Mouse (Mus musculus) liver, embryonic 16.5 days (tissue): ENCODE results near the gene Klrg1. TPM values are rescaled to one million over a fixed set of nuclear protein-coding genes. Genes with fewer than 3 reads are reported as not detected.

ENCODE experiments used
- ATAC-seq: fragments of 200-750 bp; cut with Nextera tagmentation; 2 replicates; pipeline ENCODE4 v1.8.0; 2017; ENCODE audit warnings: low read depth, mild to moderate bottlenecking, moderate number of reproducible peaks, moderate library complexity
- H3K27ac ChIP-seq: fragments of 300-500 bp; sonication (generic); 2 replicates; pipeline ENCODE4 v1.5.1; 2014; ENCODE audit warnings: mild to moderate bottlenecking, low read length
- H3K27me3 ChIP-seq: fragments of 300-500 bp; sonication (generic); 2 replicates; pipeline ENCODE4 v1.6.1; 2014; ENCODE audit warnings: low read depth, low read length, mixed read lengths; ENCODE audit not compliant: control insufficient read depth, insufficient read depth
- H3K36me3 ChIP-seq: fragments of 300-500 bp; sonication (generic); 2 replicates; pipeline ENCODE4 v1.6.1; 2014; ENCODE audit warnings: mild to moderate bottlenecking; ENCODE audit not compliant: control insufficient read depth, insufficient read depth
- H3K4me1 ChIP-seq: fragments of 300-500 bp; sonication (generic); 2 replicates; pipeline ENCODE4 v1.6.1; 2014; ENCODE audit warnings: low read depth, low read length, mixed read lengths; ENCODE audit not compliant: control insufficient read depth
- H3K4me2 ChIP-seq: fragments of 300-500 bp; sonication (generic); 2 replicates; pipeline ENCODE4 v1.6.1; 2014; ENCODE audit warnings: low read depth, low read length, mixed read lengths
- H3K4me3 ChIP-seq: fragments of 300-500 bp; sonication (generic); 2 replicates; pipeline ENCODE4 v1.5.1; 2014; ENCODE audit warnings: low read depth, mild to moderate bottlenecking, low read length
- H3K9ac ChIP-seq: fragments of 300-500 bp; sonication (generic); 2 replicates; pipeline ENCODE4 v1.6.1; 2014; ENCODE audit warnings: low read depth, low read length
- H3K9me3 ChIP-seq: fragments of 300-500 bp; sonication (generic); replicated peaks from 2 replicates; pipeline ENCODE4 v1.6.1; 2016; ENCODE audit warnings: low read length; ENCODE audit not compliant: control insufficient read depth
- WGBS: fragments of 180-500 bp; shearing (Covaris S2); extraction: QIAGEN DNeasy Blood & Tissue Kit; methylation state at CpG from one replicate; pipeline ENCODE4 v1.1.7; 2014; ENCODE audit not compliant: insufficient replicate concordance; 5-methylcytosine and 5-hydroxymethylcytosine counted together
- polyA plus RNA-seq: library from polyadenylated mRNA; unstranded; fragments of >200 nt; fragmentation: Nextera tagmentation; extraction: Ambion mirVana; gene quantifications from 2 replicates; pipeline ENCODE4 v1.2.1, GENCODE M21; 2015

Gene Klrg1
- polyA plus RNA-seq, 1 experiment from 2014 or later = not detected

DNA sequence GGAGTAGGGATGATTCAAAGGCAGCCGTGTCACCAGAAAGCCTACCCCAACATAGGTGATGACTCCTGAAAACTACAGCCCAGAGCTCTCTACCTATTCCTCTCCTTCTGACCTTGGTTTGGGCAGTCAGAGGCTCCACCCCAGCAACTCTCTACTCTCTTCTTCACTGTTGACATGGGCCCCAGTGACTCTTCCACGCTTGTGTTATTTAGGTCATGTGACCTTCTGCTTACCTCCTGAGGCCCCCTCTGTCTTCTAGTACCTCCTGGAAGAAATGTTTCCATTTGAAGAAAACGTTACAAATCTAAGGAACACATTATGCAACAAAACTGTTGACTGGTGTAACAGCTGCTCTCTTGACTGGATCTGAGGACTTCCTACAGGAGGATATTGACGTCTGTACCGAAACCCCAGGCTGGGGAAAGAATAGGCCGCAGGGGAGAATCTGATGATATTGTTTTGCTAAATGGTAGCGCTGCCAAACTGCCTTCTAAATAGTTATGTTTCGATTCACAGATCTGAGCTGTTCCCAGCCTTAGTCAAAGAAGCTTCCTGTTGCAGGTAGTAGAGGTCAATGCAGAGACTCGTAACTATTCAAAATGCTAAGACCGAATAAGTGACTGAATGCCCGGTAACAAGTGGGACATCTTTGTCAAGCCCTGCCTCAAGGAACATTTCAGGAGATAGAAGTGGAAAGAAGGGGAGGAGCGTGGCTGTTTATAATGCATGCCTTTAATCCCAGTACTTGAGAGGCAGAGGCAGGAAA lies 22.3 kb upstream of the Klrg1 start:
- Histone ChIP-seq H3K9me3 (no peaks in the 10 kb centered on the region), H3K9ac (no peak overlapping the region), H3K4me2 (no peak overlapping the region), H3K4me3 (no peak overlapping the region), H3K27me3 (no peaks in the 10 kb centered on the region), H3K36me3 (no peaks in the 10 kb centered on the region), H3K27ac (no peak overlapping the region), H3K4me1 (peaks cover 3% of the 10 kb centered on the region)
- 69% methylated on average over 12 of the region's 12 CpGs for WGBS
- no peak for ATAC-seq

DNA sequence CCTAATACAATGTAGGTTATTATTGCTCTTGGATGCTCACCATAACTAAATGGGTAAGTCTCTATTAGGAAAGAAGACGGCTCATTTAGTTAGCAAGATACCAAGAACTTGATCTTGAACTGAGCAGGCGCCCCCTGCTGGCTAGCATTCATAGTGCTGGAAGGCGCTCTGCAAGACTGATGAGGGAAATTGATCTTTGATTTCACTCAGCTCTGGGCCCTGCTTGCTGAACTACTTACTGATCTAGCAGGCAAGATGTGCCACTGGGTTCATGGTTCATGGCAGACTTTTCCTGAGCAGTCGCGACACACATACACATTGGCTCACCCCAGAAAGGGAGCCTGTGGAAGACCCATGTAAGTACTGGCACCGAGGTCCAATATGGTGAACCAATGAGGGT lies 21.7 kb upstream of the Klrg1 start:
- H3K4me3 ChIP-seq = no peak overlapping the region
- WGBS = 28% methylated on average over 6 of the region's 6 CpGs

DNA sequence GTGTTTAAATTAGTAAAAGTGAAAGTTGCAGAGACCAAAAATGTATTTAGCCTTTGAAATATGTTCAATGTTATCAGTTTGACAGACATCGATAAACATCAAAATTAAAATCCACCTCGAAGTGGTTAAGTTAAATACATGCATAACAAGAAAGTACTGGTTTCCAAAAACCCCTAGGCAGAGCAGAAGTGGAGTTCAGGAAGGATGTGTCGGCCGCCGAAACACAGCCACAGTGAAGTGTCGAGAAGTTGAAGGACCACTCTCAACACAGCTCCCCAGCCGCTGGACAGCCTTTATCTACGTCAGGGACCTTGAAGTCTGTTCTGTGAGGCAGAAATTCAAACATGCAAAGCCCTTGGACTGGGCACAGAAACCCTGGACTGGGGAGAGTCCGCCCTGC lies 20.8 kb upstream of the Klrg1 start:
- Histone ChIP-seq H3K36me3 (no peaks in the 10 kb centered on the region), H3K4me1 (no peaks in the 10 kb centered on the region), H3K9me3 (no peaks in the 10 kb centered on the region), H3K27ac (no peak overlapping the region), H3K27me3 (no peaks in the 10 kb centered on the region), H3K4me3 (no peak overlapping the region), H3K4me2 (no peak overlapping the region), H3K9ac (no peak overlapping the region)
- ATAC-seq = no peak
- WGBS = 56% methylated on average over 9 of the region's 9 CpGs

More for the DNA sequence above, 21.7 kb upstream of the Klrg1 start:
- no peak for ATAC-seq
- Histone ChIP-seq H3K4me1 (no peaks in the 10 kb centered on the region), H3K27ac (no peak overlapping the region), H3K36me3 (no peaks in the 10 kb centered on the region), H3K4me2 (no peak overlapping the region), H3K27me3 (no peaks in the 10 kb centered on the region), H3K9ac (no peak overlapping the region), H3K9me3 (no peaks in the 10 kb centered on the region)

DNA sequence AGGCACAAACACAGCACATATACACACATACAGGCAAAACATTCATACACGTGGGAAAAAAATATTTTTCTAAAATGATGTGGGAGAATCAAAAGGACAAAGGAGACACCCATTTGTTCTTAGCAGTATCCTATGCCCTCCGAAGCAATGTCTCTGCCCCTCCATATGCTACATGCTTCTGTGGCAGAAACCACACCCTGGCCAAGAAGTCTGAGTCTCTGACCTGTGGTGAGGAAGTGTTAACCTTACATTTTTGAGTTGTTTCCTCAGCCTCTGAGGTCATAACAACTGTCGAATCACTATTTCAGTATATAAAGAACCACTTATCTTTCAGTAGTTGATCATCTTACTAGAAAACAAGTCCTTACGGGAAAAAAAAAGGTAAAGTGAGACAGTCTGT lies 20.0 kb upstream of the Klrg1 start:
- H3K36me3 ChIP-seq = no peaks in the 10 kb centered on the region
- 51% methylated on average over 4 of the region's 4 CpGs for WGBS
- H3K27ac ChIP-seq = no peak overlapping the region
- ATAC-seq = no peak
- no peak overlapping the region for H3K9ac ChIP-seq
- H3K4me3 ChIP-seq = no peak overlapping the region
- H3K27me3 ChIP-seq = no peaks in the 10 kb centered on the region
- no peak overlapping the region for H3K4me2 ChIP-seq
- no peaks in the 10 kb centered on the region for H3K4me1 ChIP-seq
- no peaks in the 10 kb centered on the region for H3K9me3 ChIP-seq

DNA sequence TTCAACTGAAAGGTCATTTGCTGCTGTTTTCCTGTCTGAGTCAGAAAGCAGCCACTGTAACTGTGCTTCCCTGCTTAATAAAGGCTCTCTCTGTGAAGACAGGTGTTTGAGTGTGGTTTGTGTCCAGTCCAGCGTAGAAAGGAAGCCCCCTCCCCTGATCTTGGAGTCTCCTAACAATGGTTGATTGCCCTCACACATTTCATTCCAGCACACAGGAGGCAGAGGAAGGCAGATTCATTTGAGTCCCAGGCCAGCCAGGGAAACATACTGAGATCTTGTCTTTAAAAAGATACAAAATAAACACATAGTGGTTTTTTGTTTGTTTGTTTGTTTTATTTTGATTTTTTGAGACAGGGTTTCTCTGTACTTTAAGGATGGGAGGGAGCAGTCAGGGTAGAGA lies 19.4 kb upstream of the Klrg1 start:
- Histone ChIP-seq H3K27me3 (no peaks in the 10 kb centered on the region), H3K9ac (no peak overlapping the region), H3K9me3 (no peaks in the 10 kb centered on the region), H3K36me3 (no peaks in the 10 kb centered on the region), H3K4me1 (no peaks in the 10 kb centered on the region), H3K4me2 (no peak overlapping the region), H3K27ac (no peak overlapping the region), H3K4me3 (no peak overlapping the region)
- 52% methylated on average over 1 of the region's 1 CpGs for whole genome bisulfite sequencing
- ATAC-seq = no peak

DNA sequence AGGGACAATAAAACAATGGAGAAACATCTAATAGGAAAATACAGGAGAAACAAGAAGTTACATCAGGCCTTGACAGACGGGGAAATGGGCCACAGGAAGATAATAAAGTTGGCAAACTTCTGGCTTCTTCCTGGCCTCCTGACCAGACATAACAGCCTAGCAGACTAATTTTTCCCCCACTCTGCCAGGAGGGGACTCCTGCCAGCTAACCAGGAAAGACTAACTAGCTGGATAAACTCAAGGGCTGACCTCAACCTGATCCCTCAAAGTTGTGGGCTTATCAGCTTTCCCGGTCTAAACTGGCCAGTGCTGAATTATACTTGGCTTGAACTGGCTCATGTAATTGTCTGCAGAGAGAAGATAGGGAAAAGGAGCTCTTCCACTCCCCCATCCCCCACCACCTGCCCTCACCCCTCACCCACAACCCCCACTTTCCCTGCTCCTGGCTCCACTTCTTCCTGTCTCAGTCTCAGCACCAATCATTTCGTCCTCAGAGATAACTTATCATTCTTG lies 17.0 kb upstream of the Klrg1 start:
- no peaks in the 10 kb centered on the region for H3K36me3 ChIP-seq
- no peaks in the 10 kb centered on the region for H3K9me3 ChIP-seq
- H3K4me3 ChIP-seq = no peak overlapping the region
- H3K27me3 ChIP-seq = no peaks in the 10 kb centered on the region
- no peak for ATAC-seq
- no peaks in the 10 kb centered on the region for H3K4me1 ChIP-seq
- no peak overlapping the region for H3K9ac ChIP-seq
- H3K4me2 ChIP-seq = no peak overlapping the region
- H3K27ac ChIP-seq = no peak overlapping the region
- 16% methylated on average over 3 of the region's 3 CpGs for WGBS

DNA sequence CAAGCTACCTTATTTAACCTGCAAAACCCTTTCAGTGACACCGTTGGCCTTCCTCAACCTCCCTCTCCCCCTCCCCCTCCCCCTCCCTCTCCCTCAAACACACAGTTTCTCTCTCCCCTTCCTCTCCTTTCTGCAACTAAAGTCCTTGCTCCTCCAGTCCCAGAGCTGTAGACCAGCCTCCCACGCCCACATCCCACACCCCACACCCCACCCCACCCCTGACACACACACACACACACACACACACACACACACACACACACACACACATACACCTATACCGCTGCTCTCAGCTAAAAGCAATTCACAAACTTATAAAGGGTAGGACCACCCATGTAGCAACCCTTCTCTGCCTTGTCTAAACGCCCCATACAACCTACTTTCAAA lies 15.5 kb upstream of the Klrg1 start:
- no peak overlapping the region for H3K4me2 ChIP-seq
- WGBS = 40% methylated on average over 4 of the region's 4 CpGs

DNA sequence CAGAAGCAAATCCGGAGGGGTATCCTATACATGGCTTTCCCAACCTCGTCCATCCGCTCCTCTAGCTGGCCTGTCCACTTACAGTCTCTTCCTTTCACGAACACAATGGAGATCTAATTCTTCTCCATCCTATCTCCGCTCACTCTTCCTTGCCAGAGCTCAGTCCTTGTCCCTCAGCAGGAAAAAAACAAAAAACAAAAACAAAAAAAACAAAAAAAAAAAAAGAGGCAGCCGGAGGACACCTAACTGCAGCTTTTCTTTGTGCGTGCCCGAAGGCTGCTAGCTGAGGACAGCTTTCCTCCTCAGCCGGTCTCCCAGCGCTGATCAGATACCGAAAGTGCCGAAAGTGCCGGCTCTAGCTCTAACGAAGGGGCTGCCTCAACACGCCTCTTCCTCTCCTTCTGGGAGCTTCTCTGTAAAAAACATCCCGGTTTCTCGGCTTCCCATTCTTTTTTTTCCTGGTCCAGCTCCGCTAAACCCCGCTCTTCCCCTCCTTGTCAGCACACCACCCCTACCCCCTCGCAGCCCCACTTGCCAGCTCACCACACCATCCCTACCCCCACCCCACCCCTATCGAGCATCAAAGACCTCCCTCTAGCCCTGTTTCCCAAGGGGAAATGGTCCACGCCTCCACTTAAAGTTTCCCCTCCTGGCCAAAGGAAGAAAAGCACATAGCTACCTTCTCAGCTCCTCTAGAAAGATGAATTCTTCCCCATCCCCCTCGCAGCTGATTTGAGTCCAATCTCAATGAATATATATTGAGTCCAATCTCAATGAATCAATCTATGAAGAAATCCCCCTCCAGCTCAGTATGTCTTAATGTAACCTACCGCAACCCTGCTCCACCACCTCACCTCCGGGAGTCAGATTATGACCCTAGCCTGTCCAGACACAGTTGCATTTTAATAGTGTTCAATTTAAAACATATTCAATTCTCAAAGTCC lies 14.9 kb upstream of the Klrg1 start:
- no peaks in the 10 kb centered on the region for H3K4me1 ChIP-seq
- no peak overlapping the region for H3K27ac ChIP-seq
- H3K4me3 ChIP-seq = peak overlapping the region; percentile 50
- H3K4me2 ChIP-seq = peak overlapping the region; percentile 51
- 8% methylated on average over 25 of the region's 25 CpGs for WGBS
- H3K27me3 ChIP-seq = no peaks in the 10 kb centered on the region
- peak overlapping the region; percentile 16 for H3K9ac ChIP-seq
- no peaks in the 10 kb centered on the region for H3K36me3 ChIP-seq
- 0 out of 2 replicates have a peak, but pooled peaks have one; percentile 16 for ATAC-seq
- H3K9me3 ChIP-seq = no peaks in the 10 kb centered on the region

More for the DNA sequence above, 15.5 kb upstream of the Klrg1 start:
- Histone ChIP-seq H3K36me3 (no peaks in the 10 kb centered on the region), H3K27me3 (no peaks in the 10 kb centered on the region), H3K27ac (no peak overlapping the region), H3K4me3 (no peak overlapping the region), H3K9me3 (no peaks in the 10 kb centered on the region), H3K9ac (no peak overlapping the region), H3K4me1 (no peaks in the 10 kb centered on the region)
- no peak for ATAC-seq

DNA sequence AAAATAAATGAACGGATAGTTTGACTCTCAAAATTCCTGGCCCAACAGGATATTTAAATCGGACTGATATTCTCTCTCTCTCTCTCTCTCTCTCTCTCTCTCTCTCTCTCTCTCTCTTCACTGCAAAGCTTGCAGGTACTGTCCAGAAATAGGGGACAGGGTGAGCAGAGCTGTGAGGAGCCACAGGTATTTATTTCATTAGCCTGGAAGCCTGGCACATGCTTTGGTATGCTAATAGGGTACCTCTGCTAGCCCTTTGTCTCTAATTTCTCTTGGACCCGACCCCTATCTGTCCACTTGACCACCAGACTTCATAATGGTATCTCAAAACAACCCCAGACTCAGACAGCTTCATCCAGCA lies 14.2 kb upstream of the Klrg1 start:
- WGBS = 30% methylated on average over 3 of the region's 3 CpGs

More for the DNA sequence above, 14.2 kb upstream of the Klrg1 start:
- Histone ChIP-seq H3K4me1 (no peaks in the 10 kb centered on the region), H3K9ac (peak overlapping the region; percentile 16; the same call in 1 of the 2 replicates), H3K36me3 (no peaks in the 10 kb centered on the region), H3K27ac (no peak overlapping the region), H3K9me3 (no peaks in the 10 kb centered on the region), H3K4me2 (peak overlapping the region; percentile 51), H3K4me3 (peak overlapping the region; percentile 50), H3K27me3 (no peaks in the 10 kb centered on the region)
- no peak for ATAC-seq
